Mouse (Mus musculus): ENCODE measurements around the gene Kcnq5. TPM values are rescaled to one million over a fixed set of nuclear protein-coding genes. Genes with fewer than 3 reads are reported as not detected.

The Kcnq5 gene
- polyA plus RNA-seq (2016; fragmentation: Nextera tagmentation; extraction: Ambion mirVana) = 0.84 and 1.3 TPM in 2 replicates

GRCm38 (mm10) chr1:21961251-21962082 lies at the start of gene Kcnq5:
Gene Kcnq5 (minus strand): TSS chr1:21961942.
- WGBS = under 1% methylated on average over 87 of the region's 89 CpGs
- no peaks in the 10 kb centered on the region for H3K36me3 ChIP-seq (replicated peaks)

GRCm38 (mm10) chr1:21979755-21980154 lies 18.0 kb upstream of the Kcnq5 start:
- no peak for DNase-seq (ENCODE audit: low spot score)
- no peaks in the 10 kb centered on the region for H3K27me3 ChIP-seq (replicated peaks; ENCODE audit: low read depth, poor library complexity, severe bottlenecking)
- H3K27ac ChIP-seq (replicated peaks) = no peak overlapping the region
- H3K36me3 ChIP-seq (replicated peaks) = no peaks in the 10 kb centered on the region
- no peaks in the 10 kb centered on the region for H3K4me1 ChIP-seq
- H3K9me3 ChIP-seq = no peaks in the 10 kb centered on the region
- H3K4me3 ChIP-seq = no peak overlapping the region

More at GRCm38 (mm10) chr1:21961251-21962082, at the start of gene Kcnq5:
- peaks cover 35% of the 10 kb centered on the region for H3K27me3 ChIP-seq (replicated peaks; ENCODE audit: low read depth, poor library complexity, severe bottlenecking)
- peak within 1 kb of the TSS; percentile 83 for H3K27ac ChIP-seq (replicated peaks)
- peak; percentile 86 for DNase-seq (ENCODE audit: low spot score)
- H3K4me3 ChIP-seq = peak within 1 kb of the TSS; percentile 80
- H3K4me1 ChIP-seq = peaks cover 34% of the 10 kb centered on the region
- H3K9me3 ChIP-seq = no peaks in the 10 kb centered on the region

GRCm38 (mm10) chr1:21979292-21979691 lies 17.6 kb upstream of the Kcnq5 start:
- Histone ChIP-seq H3K27me3 (replicated peaks; ENCODE audit: low read depth, poor library complexity, severe bottlenecking) (no peaks in the 10 kb centered on the region), H3K4me3 (no peak overlapping the region), H3K4me1 (no peaks in the 10 kb centered on the region), H3K9me3 (no peaks in the 10 kb centered on the region), H3K27ac (replicated peaks) (no peak overlapping the region), H3K36me3 (replicated peaks) (no peaks in the 10 kb centered on the region)
- DNase-seq (ENCODE audit: low spot score) = no peak
- 66% methylated on average over 1 of the region's 1 CpGs for WGBS

- Histone ChIP-seq H3K27ac (replicated peaks) (no peak overlapping the region), H3K36me3 (replicated peaks) (no peaks in the 10 kb centered on the region), H3K9me3 (no peaks in the 10 kb centered on the region), H3K4me3 (no peak overlapping the region), H3K4me1 (no peaks in the 10 kb centered on the region), H3K27me3 (replicated peaks; ENCODE audit: low read depth, poor library complexity, severe bottlenecking) (no peaks in the 10 kb centered on the region)
- 93% methylated on average over 3 of the region's 3 CpGs for WGBS
- no peak for DNase-seq (ENCODE audit: low spot score)
Observed at GRCm38 (mm10) chr1:21974040-21974439, 12.3 kb upstream of the Kcnq5 start.

- Histone ChIP-seq H3K9me3 (no peaks in the 10 kb centered on the region), H3K27ac (replicated peaks) (no peak overlapping the region), H3K27me3 (replicated peaks; ENCODE audit: low read depth, poor library complexity, severe bottlenecking) (peaks cover 19% of the 10 kb centered on the region), H3K36me3 (replicated peaks) (no peaks in the 10 kb centered on the region), H3K4me3 (no peak overlapping the region), H3K4me1 (peaks cover 13% of the 10 kb centered on the region)
- WGBS = 90% methylated on average over 3 of the region's 3 CpGs
- no peak for DNase-seq (ENCODE audit: low spot score)
Observed at GRCm38 (mm10) chr1:21967139-21967538, 5.4 kb upstream of the Kcnq5 start.

GRCm38 (mm10) chr1:21962896-21963864 lies 1.4 kb upstream of the Kcnq5 start:
- no peak for DNase-seq (ENCODE audit: low spot score)
- Histone ChIP-seq H3K4me1 (peaks cover 34% of the 10 kb centered on the region), H3K9me3 (no peaks in the 10 kb centered on the region), H3K4me3 (no peak overlapping the region), H3K36me3 (replicated peaks) (no peaks in the 10 kb centered on the region), H3K27ac (replicated peaks) (no peak overlapping the region), H3K27me3 (replicated peaks; ENCODE audit: low read depth, poor library complexity, severe bottlenecking) (peaks cover 35% of the 10 kb centered on the region)
- WGBS = 55% methylated on average over 16 of the region's 16 CpGs

- peak overlapping the region; percentile 80 for H3K4me3 ChIP-seq
- peak; percentile 56 for DNase-seq (ENCODE audit: low spot score)
- WGBS = 1% methylated on average over 19 of the region's 19 CpGs
- no peaks in the 10 kb centered on the region for H3K36me3 ChIP-seq (replicated peaks)
- peaks cover 34% of the 10 kb centered on the region for H3K4me1 ChIP-seq
- H3K27ac ChIP-seq (replicated peaks) = peak overlapping the region; percentile 83; the same call in 1 of the 2 replicates
- H3K27me3 ChIP-seq (replicated peaks; ENCODE audit: low read depth, poor library complexity, severe bottlenecking) = peaks cover 35% of the 10 kb centered on the region
- no peaks in the 10 kb centered on the region for H3K9me3 ChIP-seq
Observed at GRCm38 (mm10) chr1:21962083-21962471, 335 bp upstream of the Kcnq5 start.

- H3K36me3 ChIP-seq (replicated peaks) = no peaks in the 10 kb centered on the region
- under 1% methylated on average over 48 of the region's 48 CpGs for WGBS
- H3K27ac ChIP-seq (replicated peaks) = peak overlapping the region; percentile 83
- H3K4me3 ChIP-seq = peak overlapping the region; percentile 80
- no peaks in the 10 kb centered on the region for H3K9me3 ChIP-seq
- DNase-seq (ENCODE audit: low spot score) = peak; percentile 55
- H3K27me3 ChIP-seq (replicated peaks; ENCODE audit: low read depth, poor library complexity, severe bottlenecking) = peaks cover 35% of the 10 kb centered on the region
- peaks cover 34% of the 10 kb centered on the region for H3K4me1 ChIP-seq
Observed at GRCm38 (mm10) chr1:21960421-21961250, 1.1 kb downstream of the Kcnq5 start.

- peaks cover 35% of the 10 kb centered on the region for H3K27me3 ChIP-seq (replicated peaks; ENCODE audit: low read depth, poor library complexity, severe bottlenecking)
- no peaks in the 10 kb centered on the region for H3K36me3 ChIP-seq (replicated peaks)
- no peak for DNase-seq (ENCODE audit: low spot score)
- no peaks in the 10 kb centered on the region for H3K9me3 ChIP-seq
- H3K4me3 ChIP-seq = peak overlapping the region; percentile 80
- H3K4me1 ChIP-seq = peaks cover 34% of the 10 kb centered on the region
- no peak overlapping the region for H3K27ac ChIP-seq (replicated peaks)
- 38% methylated on average over 8 of the region's 8 CpGs for WGBS
Observed at GRCm38 (mm10) chr1:21959648-21960285, 2.0 kb downstream of the Kcnq5 start.

- peaks cover 25% of the 10 kb centered on the region for H3K27me3 ChIP-seq (replicated peaks; ENCODE audit: low read depth, poor library complexity, severe bottlenecking)
- DNase-seq (ENCODE audit: low spot score) = no peak
- H3K4me3 ChIP-seq = no peak overlapping the region
- WGBS = 65% methylated on average over 4 of the region's 4 CpGs
- H3K9me3 ChIP-seq = no peaks in the 10 kb centered on the region
- H3K4me1 ChIP-seq = peaks cover 26% of the 10 kb centered on the region
- no peaks in the 10 kb centered on the region for H3K36me3 ChIP-seq (replicated peaks)
- no peak overlapping the region for H3K27ac ChIP-seq (replicated peaks)
Observed at GRCm38 (mm10) chr1:21958013-21958412, 3.7 kb downstream of the Kcnq5 start.

- Histone ChIP-seq H3K27ac (replicated peaks) (no peak overlapping the region), H3K4me3 (no peak overlapping the region), H3K36me3 (replicated peaks) (no peaks in the 10 kb centered on the region), H3K9me3 (no peaks in the 10 kb centered on the region), H3K27me3 (replicated peaks; ENCODE audit: low read depth, poor library complexity, severe bottlenecking) (no peaks in the 10 kb centered on the region), H3K4me1 (no peaks in the 10 kb centered on the region)
- WGBS = 83% methylated on average over 4 of the region's 4 CpGs
- no peak for DNase-seq (ENCODE audit: low spot score)
Observed at GRCm38 (mm10) chr1:21940831-21941230, 20.9 kb downstream of the Kcnq5 start.

All from embryonic facial prominence, embryonic 10.5 days (tissue).